Mouse (Mus musculus) spleen, postnatal 14 days (tissue): Measurements from ENCODE around the gene E030018B13Rik.

Source experiments
- DNase-seq, 2 experiments: peaks; one replicate each; pipeline ENCODE4 v3.0.0; 2021 to 2022; ENCODE audit warnings: low spot score in 2 of 2

E030018B13Rik gene

GRCm38 (mm10) chr7:63897655-63898054 lies 19.0 kb upstream of the E030018B13Rik start:
- DNase-seq = no peak

GRCm38 (mm10) chr7:63898201-63898600 lies 18.5 kb upstream of the E030018B13Rik start:
- DNase-seq = no peak

DNA sequence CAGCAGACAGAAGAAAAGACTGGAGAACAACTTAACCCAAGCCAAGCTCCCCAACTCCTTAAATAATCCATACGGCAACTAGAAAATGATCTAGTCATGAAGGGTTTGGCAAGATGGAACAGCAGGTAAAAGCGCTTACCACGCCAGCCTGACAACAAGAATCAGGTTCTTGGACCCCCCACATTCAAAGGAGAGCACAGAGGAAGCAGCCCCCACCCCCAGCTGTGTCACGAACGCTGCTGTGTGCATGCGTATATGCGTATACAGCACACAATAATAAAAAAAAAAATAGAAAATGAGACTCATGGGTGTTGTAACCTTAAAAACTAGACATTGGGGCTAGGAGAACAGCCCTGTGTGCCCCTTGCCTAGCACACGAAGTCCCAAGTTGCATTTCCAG lies 16.7 kb upstream of the E030018B13Rik start:
- DNase-seq = no peak

DNA sequence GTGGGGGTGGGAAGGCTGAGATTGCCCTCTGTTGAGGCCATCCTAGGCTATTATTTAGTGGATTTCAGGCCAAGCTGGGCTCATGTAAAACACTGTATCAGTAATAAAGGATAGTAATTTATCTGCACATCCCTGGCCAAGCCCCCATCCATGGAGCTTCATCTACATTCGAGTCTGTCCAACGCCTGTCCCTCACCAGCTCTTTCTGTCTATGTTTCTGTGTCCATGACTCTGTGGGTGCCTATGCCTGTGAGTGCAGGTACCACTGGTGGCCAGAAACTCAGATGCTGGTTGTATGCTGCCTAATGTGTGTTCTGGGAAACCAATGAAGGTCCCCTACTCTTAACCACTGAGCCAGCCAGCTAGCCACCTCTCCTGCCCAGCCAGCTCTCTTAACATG lies 16.2 kb upstream of the E030018B13Rik start:
- DNase-seq = no peak

- no peak for DNase-seq
Observed at GRCm38 (mm10) chr7:63901346-63901745, 15.3 kb upstream of the E030018B13Rik start.

DNA sequence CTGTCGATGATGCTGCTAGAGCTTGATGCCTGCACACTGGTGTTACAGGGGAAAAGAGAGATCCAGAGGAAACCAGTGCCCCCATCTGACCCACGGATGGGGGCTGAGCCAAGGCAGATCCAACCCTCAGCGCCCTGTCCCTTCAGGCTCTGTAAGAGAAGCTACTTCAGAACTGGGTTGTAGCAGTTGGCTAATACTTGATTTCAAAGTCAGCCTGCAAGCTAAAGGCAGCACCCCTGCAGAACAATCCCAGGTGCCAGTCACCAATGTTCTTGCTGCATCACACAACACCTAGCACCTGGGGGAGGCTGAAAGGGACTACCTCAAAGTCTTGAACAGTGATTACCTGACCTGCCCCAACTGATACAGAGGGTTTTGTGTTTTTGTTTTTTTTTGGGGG lies 14.7 kb upstream of the E030018B13Rik start:
- DNase-seq = no peak

DNA sequence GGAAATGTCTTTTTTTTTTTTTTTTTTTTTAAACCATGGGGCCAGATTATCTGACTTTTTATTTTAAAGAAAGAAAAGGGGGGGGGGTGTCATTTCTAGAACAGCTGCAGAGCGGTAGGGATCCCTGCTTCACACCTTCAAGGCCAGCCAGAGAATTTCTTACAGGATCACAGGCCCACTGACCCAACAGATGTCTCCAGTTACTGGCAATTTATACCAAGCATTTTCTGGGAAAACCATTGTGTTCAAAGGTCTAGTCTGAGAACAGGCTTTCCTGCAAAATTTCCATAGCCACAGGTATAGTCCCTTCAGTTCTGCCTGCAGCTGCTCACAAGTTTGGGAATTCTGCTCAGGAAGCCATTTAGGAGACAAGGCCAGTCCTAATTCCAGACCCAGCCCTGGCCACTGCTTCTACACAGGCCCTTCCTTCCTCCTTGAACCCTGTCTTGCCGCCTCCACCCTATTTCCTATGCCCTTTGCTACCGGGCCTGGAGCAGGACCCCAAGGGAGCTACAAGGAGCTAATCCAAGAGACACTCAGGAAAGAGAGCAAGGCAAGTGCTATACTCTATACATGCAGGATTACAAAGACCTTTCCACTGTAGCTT lies 13.9 kb upstream of the E030018B13Rik start:
- DNase-seq = no peak

DNA sequence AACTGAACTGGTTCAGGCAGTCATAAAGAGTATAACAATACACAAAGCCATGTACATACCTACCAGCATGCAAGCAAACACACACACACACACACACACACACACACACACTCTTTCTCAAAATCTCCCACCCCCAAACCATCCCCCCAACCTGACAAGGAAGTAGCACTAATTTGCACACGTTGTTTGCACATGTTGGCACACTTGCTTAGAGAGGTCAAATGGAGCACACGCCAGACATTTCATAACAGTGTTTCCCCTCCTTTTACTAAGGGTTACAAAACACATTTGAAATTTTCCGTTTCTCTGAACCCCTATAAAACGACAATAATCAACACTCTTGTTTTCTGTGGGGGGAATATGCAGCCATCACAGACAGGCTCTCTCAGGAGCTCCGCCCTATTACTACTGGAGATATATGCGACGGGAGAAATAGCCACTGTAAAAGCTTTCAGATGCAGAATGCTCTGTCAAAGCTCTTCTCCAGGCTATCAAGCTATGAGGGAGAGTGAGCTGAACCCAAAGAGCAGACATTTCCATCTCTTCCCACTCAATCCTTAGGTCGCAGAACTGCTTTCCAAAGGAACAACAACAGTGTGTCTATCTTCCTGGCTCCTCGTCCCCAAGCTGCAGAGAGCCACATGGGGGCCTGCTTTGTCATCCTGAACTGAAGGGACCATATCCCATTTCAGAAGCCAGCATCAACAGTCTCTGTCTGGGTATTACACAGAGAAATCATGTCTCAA lies 12.8 kb upstream of the E030018B13Rik start:
- DNase-seq = no peak

GRCm38 (mm10) chr7:63905190-63905589 lies 11.5 kb upstream of the E030018B13Rik start:
- no peak for DNase-seq

- DNase-seq = no peak
Observed at GRCm38 (mm10) chr7:63905642-63906041, 11.0 kb upstream of the E030018B13Rik start.

DNA sequence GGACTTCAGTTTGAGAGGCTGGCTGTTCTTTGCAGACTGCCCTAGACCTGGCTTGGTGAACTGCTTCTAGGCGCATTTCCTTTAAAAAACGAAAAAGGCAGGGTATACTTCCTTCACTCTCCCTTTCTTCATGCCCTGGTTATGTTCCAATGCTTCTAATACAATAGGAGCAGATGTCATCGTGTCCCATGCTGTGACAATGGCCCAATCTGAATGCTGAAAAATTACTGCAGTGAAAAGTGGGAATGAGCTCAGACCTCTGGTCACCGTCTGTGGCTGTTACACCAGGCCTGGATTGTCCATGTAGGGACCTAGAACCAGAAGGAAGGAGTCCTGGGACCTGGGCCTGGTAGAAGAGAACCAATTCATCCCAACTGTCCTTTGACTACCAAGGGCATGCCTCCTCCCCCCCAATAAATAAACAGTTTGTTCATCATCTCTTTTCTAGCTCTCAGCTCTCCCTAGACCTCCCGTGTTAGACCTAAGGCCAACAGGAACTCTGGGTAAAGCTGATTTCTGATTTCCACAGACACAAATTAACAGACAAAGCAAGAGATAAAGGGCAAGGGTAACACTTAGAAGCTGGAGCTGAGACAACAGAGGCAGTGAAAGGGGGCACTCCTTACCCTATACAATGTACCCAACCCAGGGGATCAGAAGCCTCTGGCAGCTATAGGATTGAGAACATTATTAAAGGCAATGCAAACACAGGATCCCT lies 8.7 kb upstream of the E030018B13Rik start:
- DNase-seq = no peak

- no peak for DNase-seq
Observed at GRCm38 (mm10) chr7:63908496-63909285, 8.0 kb upstream of the E030018B13Rik start.

DNA sequence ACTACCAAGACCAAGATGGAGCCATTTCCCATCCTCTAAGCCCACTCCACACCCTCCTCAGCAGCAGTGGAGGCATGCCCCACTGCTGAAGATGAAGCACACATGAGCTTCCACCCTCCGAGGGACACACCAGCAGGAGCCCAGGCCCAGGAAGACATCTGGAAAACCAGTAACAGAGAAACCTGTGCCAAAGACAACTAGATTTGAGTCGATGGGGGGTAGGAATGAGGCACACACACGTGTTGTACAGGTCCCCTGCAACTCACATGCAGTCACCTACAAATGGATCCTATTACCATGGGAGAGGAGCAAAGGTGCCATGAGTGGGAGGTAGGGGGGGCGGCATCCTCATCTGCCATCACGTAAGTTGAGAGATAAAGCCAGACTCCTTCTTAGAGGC lies 6.4 kb upstream of the E030018B13Rik start:
- DNase-seq = no peak

GRCm38 (mm10) chr7:63910912-63911311 lies 5.7 kb upstream of the E030018B13Rik start:
- DNase-seq = peak in 1 of 2 experiments; percentile 47

- peak in 1 of 2 experiments; percentile 38 for DNase-seq
Observed at GRCm38 (mm10) chr7:63911383-63912233, 5.0 kb upstream of the E030018B13Rik start.

- no peak for DNase-seq
Observed at GRCm38 (mm10) chr7:63912234-63912810, 4.3 kb upstream of the E030018B13Rik start.

GRCm38 (mm10) chr7:63912924-63913723 lies 3.5 kb upstream of the E030018B13Rik start:
- no peak for DNase-seq

DNA sequence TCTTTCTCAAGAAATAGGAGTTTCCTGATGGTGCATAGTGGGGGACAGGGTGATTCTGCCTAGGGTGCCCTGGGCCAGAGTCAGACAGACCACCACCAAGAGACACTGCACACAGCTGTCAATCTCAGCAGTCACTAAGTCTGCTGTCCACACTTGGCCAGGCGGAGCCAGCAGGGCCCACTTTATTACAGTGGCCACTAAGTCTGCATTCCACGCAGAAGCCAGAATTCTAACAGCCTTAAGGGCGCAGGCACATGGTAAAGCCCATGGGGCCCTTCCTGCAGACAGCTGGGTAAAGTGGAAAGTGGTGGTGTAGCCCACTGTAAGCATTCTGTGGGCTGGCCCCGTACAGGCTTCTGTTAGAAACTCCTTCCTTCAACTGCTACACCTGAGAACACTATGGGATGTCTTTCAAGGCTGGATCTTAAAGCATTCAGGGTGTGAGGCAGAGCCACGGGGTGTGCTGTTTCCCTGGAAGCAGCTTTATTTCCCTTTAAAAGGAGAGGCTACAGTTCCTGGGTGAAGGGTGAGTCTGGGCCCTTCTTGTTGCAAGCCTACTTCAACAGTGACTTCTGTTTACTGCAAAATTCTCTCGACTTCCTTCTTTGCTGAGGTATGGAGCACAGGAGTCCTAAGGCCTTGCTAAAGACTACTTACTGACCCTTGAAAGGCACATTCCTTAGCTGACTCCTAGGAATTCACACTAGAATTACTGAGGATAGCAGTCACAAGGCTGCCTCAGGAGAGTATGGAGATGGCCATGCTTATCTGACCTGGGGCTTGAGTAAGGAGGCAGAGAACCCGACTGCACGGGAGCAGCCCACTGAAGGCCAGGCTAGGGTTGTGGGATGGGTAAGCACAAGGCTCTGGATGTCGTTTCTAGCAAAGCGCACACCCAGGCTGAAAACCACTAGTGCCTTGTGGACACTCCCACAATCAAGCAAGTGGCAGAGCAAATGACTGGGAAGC lies 2.6 kb upstream of the E030018B13Rik start:
- DNase-seq = no peak

- DNase-seq = no peak
Observed at GRCm38 (mm10) chr7:63914891-63915290, 1.8 kb upstream of the E030018B13Rik start.
